Mouse (Mus musculus): Measurements from ENCODE around the gene Gtf2f2.

DNA sequence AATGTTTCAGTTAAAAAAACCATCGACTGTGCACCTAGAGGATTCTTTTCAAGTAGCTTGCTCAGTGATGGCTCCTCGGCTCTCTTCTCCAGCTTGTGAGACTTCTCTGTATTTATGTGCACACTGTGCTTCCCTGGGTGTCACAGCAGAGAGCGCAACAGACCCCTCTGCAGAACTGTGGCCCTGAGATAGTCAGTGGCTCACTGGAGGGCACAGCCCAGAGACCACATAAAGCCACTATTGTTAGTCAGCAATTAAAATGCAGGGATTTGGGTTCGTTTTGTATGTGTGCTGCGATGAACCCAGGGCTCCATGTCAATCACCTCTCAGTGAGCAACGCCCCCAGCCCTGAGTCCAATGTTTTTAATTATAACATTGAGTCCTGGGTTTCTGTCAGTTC, 159.8 kb downstream of the Gtf2f2 start:
- no peak for TF ChIP-seq CTCF (IDR thresholded peaks at IDR 0.05; ENCODE audit: control insufficient read depth, insufficient read depth, insufficient replicate concordance, low read depth, low read length)
- TF ChIP-seq POLR2A (IDR thresholded peaks at IDR 0.05; ENCODE audit: control insufficient read depth, low read depth, low read length): no peak
